8 mouse cellular contexts compared by ENCODE assay signal in genomic region chr4:55349452-55350218, GRCm38 (mm10). TPM values are rescaled to one million over a fixed set of nuclear protein-coding genes. Genes with fewer than 3 reads are reported as not detected.
DNase-seq lines count a peak whose midpoint lies in the region; ATAC-seq lines count a peak whose summit lies in the region.

Gene Rad23b (plus strand): TSS chr4:55350043.

- H3K36me3 ChIP-seq in hindbrain, embryonic 11.5 days (ENCODE audit: control insufficient read depth, insufficient read depth, low read length): no peaks in the 10 kb centered on the region

- no peaks in the 10 kb centered on the region for H3K27me3 ChIP-seq in hindbrain, embryonic 11.5 days (ENCODE audit: control insufficient read depth, insufficient read depth, low read length)

- H3K4me1 ChIP-seq in hindbrain, embryonic 11.5 days (replicated peaks; ENCODE audit: control insufficient read depth, insufficient read depth, low read length): no peaks in the 10 kb centered on the region

- H3K4me2 ChIP-seq in hindbrain, embryonic 11.5 days (replicated peaks; ENCODE audit: low read depth, low read length): peak within 1 kb of the TSS; percentile 47

- DNase-seq in MN1 (ENCODE audit: low spot score): peak; percentile 98
- DNase-seq in cerebellum, adult 9-10 months: peak; percentile 100
- DNase-seq in frontal cortex, adult 2 months (ENCODE audit: extremely low spot score in 1 of 2, low spot score in 1 of 2): peak; percentile 99 to 100
- DNase-seq in hindbrain, embryonic 11.5 days (ENCODE audit: low spot score): peak; percentile 100
- DNase-seq in layer of hippocampus, postnatal 10 days (ENCODE audit: low spot score in 2 of 2): peak; percentile 100
- peak; percentile 100 for DNase-seq in lung, postnatal 10 days
- peak; percentile 100 for DNase-seq in ovary, postnatal 36 days (ENCODE audit: low spot score)
- peak; percentile 100 for DNase-seq in thymus, postnatal 25 days

- WGBS in hindbrain, embryonic 11.5 days: 1% methylated on average over 60 of the region's 77 CpGs

- ATAC-seq in hindbrain, embryonic 11.5 days (ENCODE audit: low FRiP score): peak; percentile 97

- peak within 1 kb of the TSS; percentile 91 for H3K27ac ChIP-seq in hindbrain, embryonic 11.5 days (ENCODE audit: low read depth, low read length)

- H3K9me3 ChIP-seq in hindbrain, embryonic 11.5 days (ENCODE audit: control insufficient read depth, low read length): no peaks in the 10 kb centered on the region

- peak within 1 kb of the TSS; percentile 95 for H3K4me3 ChIP-seq in hindbrain, embryonic 11.5 days (ENCODE audit: low read depth, low read length)

- H3K9ac ChIP-seq in hindbrain, embryonic 11.5 days (ENCODE audit: low read depth, low read length): peak within 1 kb of the TSS; percentile 95

RNA-seq across cellular contexts. Expression of gene Rad23b, which starts in this region (rescaled TPM):
- 112 and 125 TPM in 2 replicates for polyA plus RNA-seq in frontal cortex, adult 2 months (2012; rRNA removed)
- 97.1 and 105 TPM in 2 replicates for polyA plus RNA-seq in hindbrain, embryonic 11.5 days (2014; fragmentation: Nextera tagmentation; extraction: Ambion mirVana)
- total RNA-seq in layer of hippocampus, postnatal 10 days (2021): 100 to 1,000 TPM; 203 to 211 TPM

Comparison
In these comparisons a context has a peak if more than half of its experiments do, and no peak if none do; other contexts are left out.
1. Peak in every context shown above with its lines: DNase-seq, ATAC-seq, H3K4me3 ChIP-seq and H3K27ac ChIP-seq.